Mouse (Mus musculus): Measurements from ENCODE around the gene Cd5. TPM values are rescaled to one million over a fixed set of nuclear protein-coding genes. Genes with fewer than 3 reads are reported as not detected.

Gene Cd5
- polyA plus RNA-seq, 1 experiment from 2014 or later = not detected

DNA sequence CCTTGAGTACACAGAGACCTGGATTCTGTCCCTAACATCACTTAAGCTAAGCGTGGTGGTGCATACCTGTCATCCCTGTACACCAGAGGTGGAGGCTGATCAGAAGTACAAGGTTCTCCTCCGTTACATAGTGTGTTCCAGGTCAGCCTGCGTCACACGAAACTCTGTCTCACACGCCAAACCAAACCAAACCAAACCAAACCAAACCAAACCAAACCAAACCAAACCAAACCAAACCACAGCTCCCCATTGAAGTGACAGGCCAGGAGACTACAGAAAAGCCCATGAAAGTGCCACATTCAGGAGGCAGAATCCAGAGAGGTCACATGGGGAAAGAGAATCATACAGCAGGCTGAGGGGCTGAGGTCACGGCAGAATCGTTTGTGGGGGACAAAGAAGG lies 33.2 kb upstream of the Cd5 start:
- Histone ChIP-seq H3K9ac (no peak overlapping the region), H3K27ac (no peak overlapping the region), H3K36me3 (no peaks in the 10 kb centered on the region), H3K4me2 (no peak overlapping the region), H3K4me1 (replicated peaks) (no peaks in the 10 kb centered on the region), H3K27me3 (no peaks in the 10 kb centered on the region), H3K9me3 (replicated peaks) (no peaks in the 10 kb centered on the region), H3K4me3 (replicated peaks) (no peak overlapping the region)
- DNase-seq (no peak), ATAC-seq (ENCODE audit: low read depth) (no peak)
- WGBS (ENCODE audit: insufficient replicate concordance) = 69% methylated on average over 7 of the region's 7 CpGs

DNA sequence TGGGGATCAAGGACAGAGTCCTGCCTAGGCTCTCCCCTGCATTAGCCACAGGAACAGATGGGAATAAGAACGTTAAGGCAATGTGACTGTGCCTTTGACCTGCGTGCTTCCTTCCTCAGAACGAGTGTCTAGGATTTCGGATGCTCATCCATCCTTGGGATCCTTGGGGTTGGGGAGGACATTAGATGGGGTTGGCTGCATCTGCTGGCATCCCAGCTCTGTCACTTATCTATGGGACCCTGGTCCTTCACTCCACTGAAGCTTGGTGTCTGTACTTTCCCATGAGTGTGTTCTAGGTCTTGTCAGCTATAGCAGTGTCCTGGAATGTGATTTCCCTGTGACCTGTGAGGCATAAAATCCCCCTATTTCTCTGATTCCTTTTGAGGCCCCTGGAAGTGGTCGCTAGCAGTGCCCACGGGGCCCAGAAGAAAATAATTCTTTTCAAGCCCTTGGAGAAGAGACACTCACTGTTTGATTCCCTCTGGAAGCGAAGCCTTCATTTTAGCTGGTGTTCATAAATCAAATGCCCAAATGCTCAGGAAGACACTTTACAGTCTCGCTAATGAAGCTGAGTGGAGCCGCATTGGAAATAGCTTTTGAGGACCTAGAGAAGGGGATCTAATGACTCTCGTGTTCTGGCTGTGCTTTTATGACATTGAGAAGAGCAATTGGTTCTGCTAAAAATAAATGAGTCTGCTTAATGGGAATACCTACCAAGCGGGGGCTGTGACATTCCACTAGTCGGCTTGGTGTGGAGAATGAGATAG lies 30.8 kb upstream of the Cd5 start:
- Histone ChIP-seq H3K36me3 (no peaks in the 10 kb centered on the region), H3K9me3 (replicated peaks) (no peaks in the 10 kb centered on the region), H3K9ac (no peak overlapping the region), H3K4me1 (replicated peaks) (no peaks in the 10 kb centered on the region), H3K4me2 (no peak overlapping the region), H3K27me3 (no peaks in the 10 kb centered on the region), H3K4me3 (replicated peaks) (no peak overlapping the region), H3K27ac (no peak overlapping the region)
- no peak for ATAC-seq (ENCODE audit: low read depth)
- WGBS (ENCODE audit: insufficient replicate concordance) = 55% methylated on average over 12 of the region's 12 CpGs
- DNase-seq = no peak

DNA sequence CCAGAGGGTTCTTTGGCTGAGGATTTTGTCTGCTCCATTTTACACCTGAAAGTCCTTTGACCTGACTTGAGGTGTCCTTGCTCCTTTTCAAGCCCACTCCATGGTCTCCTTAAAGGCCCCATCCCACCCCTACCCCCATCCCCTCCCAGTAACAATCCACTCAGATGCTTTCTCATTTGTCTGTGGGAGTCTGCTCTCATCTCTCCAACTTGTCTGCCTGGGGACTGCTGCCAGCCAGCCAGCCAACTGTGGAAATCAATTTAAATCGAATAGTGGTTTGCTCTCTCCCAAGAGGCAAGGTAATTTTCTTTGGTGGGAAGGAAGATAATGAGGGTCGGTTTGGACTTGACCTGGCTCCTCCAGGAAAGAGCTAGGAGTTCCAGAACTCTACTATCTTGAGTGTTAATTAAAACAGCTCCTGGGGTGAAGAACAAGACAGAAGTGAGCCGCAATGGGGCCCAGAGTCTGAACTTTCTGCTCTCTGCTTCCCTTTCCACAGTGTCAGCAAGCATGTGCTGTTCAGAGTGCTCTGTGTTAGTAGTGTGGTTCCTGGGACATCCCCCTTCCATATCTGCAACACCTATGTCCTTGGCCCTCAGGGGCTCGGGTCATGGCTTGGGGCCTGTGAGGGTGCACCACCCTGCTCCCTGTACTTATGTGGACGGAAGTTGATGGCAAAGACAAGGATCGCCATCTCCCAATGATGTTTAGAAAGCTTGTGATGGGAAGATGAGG lies 30.1 kb upstream of the Cd5 start:
- no peak overlapping the region for H3K9ac ChIP-seq
- no peak for ATAC-seq (ENCODE audit: low read depth)
- H3K9me3 ChIP-seq (replicated peaks) = no peaks in the 10 kb centered on the region
- H3K4me3 ChIP-seq (replicated peaks) = no peak overlapping the region
- H3K36me3 ChIP-seq = no peaks in the 10 kb centered on the region
- H3K4me1 ChIP-seq (replicated peaks) = no peaks in the 10 kb centered on the region
- H3K27ac ChIP-seq = no peak overlapping the region
- DNase-seq = no peak
- H3K27me3 ChIP-seq = no peaks in the 10 kb centered on the region
- no peak overlapping the region for H3K4me2 ChIP-seq
- 53% methylated on average over 6 of the region's 6 CpGs for WGBS (ENCODE audit: insufficient replicate concordance)

DNA sequence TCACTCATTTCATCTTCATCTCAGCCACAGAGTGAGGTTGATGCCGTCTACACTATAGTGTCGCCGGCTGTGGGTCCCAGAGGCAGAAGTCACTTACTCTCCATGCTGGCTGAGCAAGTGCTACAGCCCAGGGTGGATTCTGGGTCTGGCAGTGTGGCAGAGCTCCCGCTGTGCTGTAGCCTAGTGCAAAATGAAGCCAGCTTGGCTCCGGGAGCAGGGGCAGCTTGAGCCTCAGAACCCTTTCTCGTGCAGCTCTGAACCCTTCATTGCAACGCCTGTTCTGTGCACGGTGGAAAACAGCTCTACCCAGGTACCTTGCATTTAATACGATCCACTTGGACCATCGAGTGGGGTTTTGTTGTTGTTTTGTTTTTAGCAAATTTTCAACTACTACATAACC lies 28.8 kb upstream of the Cd5 start:
- Histone ChIP-seq H3K27me3 (no peaks in the 10 kb centered on the region), H3K4me1 (replicated peaks) (no peaks in the 10 kb centered on the region), H3K4me2 (no peak overlapping the region), H3K4me3 (replicated peaks) (no peak overlapping the region), H3K9ac (no peak overlapping the region), H3K9me3 (replicated peaks) (no peaks in the 10 kb centered on the region), H3K36me3 (no peaks in the 10 kb centered on the region), H3K27ac (no peak overlapping the region)
- no peak for DNase-seq
- no peak for ATAC-seq (ENCODE audit: low read depth)
- 70% methylated on average over 10 of the region's 10 CpGs for WGBS (ENCODE audit: insufficient replicate concordance)

DNA sequence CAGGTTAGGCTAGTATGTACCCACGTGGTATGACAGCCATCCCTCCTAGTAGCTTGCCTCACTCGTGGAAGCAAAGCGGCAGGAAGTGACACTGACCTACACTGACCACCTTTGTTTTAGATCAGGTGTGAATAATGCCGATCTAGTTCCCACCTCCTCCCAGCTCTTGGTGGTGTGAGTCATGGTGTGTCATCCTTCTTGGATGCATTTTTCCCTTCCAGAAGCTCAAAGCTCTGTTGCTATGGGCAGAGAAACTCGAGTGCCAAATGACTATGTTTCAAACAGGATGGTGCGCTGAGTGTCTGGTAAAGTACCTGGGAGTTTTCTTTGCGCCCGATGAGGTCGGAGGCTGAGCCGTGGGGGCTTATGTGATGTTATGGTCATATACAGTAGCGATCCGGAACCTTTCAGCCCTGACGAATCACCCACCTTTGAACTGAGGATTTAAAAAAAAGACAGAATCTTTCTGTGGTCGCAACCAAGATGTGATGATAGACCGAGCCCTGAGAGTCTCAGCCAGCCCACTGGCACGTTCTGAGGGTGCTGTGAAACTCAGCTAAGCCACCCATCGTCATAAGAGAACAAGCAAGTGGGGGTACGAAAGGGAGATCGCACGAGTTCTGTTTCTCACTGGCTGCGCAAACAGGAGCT lies 24.7 kb upstream of the Cd5 start:
- Histone ChIP-seq H3K27me3 (no peaks in the 10 kb centered on the region), H3K27ac (no peak overlapping the region), H3K4me2 (no peak overlapping the region), H3K4me3 (replicated peaks) (no peak overlapping the region), H3K9me3 (replicated peaks) (no peaks in the 10 kb centered on the region), H3K36me3 (no peaks in the 10 kb centered on the region), H3K9ac (no peak overlapping the region), H3K4me1 (replicated peaks) (no peaks in the 10 kb centered on the region)
- WGBS (ENCODE audit: insufficient replicate concordance) = 65% methylated on average over 21 of the region's 21 CpGs
- DNase-seq = no peak
- ATAC-seq (ENCODE audit: low read depth) = no peak

DNA sequence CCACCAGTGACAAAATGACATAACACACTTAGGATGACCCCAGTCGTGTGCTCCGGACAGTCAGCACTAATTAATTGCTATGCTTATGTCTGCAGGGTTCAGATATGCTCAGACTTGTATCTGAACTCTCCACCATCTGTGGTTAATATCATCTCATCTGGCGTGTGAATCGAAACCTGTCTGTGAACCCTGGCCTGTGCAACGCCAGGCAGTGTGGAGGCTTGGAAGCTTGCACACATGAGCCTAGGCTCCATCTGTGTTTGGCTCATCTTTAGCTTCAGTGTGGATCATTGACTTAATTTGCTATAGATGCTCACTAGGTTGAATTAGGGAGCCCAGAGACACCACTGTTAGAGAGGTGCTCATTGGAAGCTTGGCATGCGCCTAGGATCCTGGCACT lies 23.7 kb upstream of the Cd5 start:
- 59% methylated on average over 6 of the region's 6 CpGs for WGBS (ENCODE audit: insufficient replicate concordance)
- H3K4me3 ChIP-seq (replicated peaks) = no peak overlapping the region
- H3K36me3 ChIP-seq = no peaks in the 10 kb centered on the region
- no peak overlapping the region for H3K27ac ChIP-seq
- H3K27me3 ChIP-seq = no peaks in the 10 kb centered on the region
- H3K4me2 ChIP-seq = no peak overlapping the region
- H3K4me1 ChIP-seq (replicated peaks) = no peaks in the 10 kb centered on the region
- DNase-seq = no peak
- ATAC-seq (ENCODE audit: low read depth) = no peak
- no peaks in the 10 kb centered on the region for H3K9me3 ChIP-seq (replicated peaks)
- no peak overlapping the region for H3K9ac ChIP-seq

DNA sequence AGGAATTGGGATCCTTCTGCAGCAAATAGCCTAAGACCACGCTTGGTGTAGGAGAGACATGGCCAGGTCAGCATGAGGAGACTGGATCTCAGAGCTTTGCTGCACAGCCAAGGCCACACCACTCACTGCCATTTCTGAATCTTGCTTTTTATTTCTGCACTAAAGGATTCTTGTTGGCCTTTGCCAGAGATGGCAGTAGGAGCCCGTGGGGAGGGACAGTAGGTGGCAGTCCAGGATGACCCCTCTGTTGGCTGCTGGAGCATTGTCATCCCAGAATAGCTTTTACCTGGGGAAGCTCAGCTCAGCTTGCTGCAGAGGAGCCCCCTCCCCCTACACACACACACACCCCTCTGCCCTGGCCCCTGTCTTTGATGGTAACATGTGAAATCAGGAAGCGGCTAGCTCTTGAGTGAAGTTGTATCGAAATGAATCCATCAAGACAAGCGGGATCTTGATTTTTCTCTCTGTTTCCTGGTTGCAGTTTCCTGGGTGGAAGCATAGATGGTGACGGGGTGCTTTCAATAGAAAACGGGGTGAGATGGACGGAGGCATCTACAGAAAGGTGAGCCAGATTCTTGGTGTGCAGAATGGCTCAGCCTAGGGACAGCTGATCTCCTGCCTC lies 23.1 kb upstream of the Cd5 start:
- DNase-seq (no peak), ATAC-seq (ENCODE audit: low read depth) (no peak)
- H3K4me3 ChIP-seq (replicated peaks) = no peak overlapping the region
- no peaks in the 10 kb centered on the region for H3K4me1 ChIP-seq (replicated peaks)
- H3K36me3 ChIP-seq = no peaks in the 10 kb centered on the region
- no peak overlapping the region for H3K9ac ChIP-seq
- H3K27ac ChIP-seq = no peak overlapping the region
- WGBS (ENCODE audit: insufficient replicate concordance) = 60% methylated on average over 8 of the region's 8 CpGs
- H3K27me3 ChIP-seq = no peaks in the 10 kb centered on the region
- no peak overlapping the region for H3K4me2 ChIP-seq
- no peaks in the 10 kb centered on the region for H3K9me3 ChIP-seq (replicated peaks)

DNA sequence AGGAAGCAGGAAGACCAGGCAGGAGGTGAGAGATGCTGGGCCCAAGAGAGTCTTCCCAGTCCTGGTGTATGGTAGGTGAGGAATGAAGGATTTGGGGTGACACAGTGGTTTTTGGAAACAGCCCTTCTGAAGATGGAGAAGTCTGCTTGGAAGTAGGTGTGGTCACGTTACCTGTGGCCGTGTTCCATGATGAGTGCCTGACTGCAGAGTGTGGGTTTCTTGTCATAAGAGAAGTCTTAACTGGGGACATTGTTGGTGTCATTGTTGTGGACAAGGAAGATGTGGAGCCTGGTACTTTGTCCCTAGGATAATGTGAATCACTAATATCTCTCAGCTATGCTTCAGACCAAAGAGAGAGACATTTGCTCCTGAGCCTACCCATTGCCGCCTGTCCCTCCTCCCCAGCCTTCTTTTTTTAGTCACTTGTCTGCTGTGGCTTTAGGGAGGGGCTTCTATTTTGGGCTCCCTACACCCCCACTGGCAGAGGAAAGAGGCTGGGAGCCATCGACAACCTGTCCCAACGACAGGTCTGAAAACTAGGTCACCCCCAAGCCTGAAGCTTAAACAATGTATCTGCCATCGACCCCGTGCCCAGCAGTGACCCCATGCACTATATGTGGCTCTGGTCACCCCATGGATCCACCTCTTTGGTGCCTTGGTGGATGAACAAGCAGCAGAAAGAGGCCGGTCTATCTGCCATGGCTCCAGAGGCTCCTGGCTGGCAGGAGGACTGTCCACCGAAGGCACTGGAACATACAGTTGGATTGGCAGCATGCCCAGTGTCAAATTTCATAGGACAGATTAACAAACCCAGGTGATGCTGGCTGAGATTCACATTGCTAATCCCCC lies 21.4 kb upstream of the Cd5 start:
- H3K27me3 ChIP-seq = no peaks in the 10 kb centered on the region
- DNase-seq (no peak), ATAC-seq (ENCODE audit: low read depth) (no peak)
- no peaks in the 10 kb centered on the region for H3K9me3 ChIP-seq (replicated peaks)
- no peak overlapping the region for H3K27ac ChIP-seq
- no peaks in the 10 kb centered on the region for H3K36me3 ChIP-seq
- no peaks in the 10 kb centered on the region for H3K4me1 ChIP-seq (replicated peaks)
- no peak overlapping the region for H3K4me3 ChIP-seq (replicated peaks)
- WGBS (ENCODE audit: insufficient replicate concordance) = 52% methylated on average over 9 of the region's 9 CpGs
- no peak overlapping the region for H3K4me2 ChIP-seq
- no peak overlapping the region for H3K9ac ChIP-seq

DNA sequence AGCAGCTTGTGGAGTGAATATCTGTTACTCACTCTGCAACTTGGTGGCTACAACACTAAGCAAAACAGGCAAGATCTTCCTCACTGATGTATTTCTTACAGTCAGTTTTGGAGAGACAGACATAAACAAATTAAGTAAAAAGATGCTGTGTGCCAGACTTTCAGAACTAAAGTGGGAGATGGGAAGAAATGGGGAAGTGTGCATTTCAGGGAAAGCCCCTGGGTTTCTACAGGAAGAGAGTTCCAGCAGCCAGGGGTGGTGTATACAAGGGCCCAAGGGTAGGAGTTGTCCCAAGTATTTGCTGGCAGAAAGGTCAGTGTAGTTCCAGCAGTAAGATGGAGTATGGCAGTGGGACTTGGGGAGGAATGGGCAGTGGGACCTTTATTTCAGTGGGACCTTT lies 20.7 kb upstream of the Cd5 start:
- H3K27ac ChIP-seq = no peak overlapping the region
- H3K4me3 ChIP-seq (replicated peaks) = no peak overlapping the region
- no peaks in the 10 kb centered on the region for H3K4me1 ChIP-seq (replicated peaks)
- no peaks in the 10 kb centered on the region for H3K9me3 ChIP-seq (replicated peaks)
- no peak for DNase-seq
- no peaks in the 10 kb centered on the region for H3K27me3 ChIP-seq
- no peak overlapping the region for H3K4me2 ChIP-seq
- no peaks in the 10 kb centered on the region for H3K36me3 ChIP-seq
- no peak overlapping the region for H3K9ac ChIP-seq
- ATAC-seq (ENCODE audit: low read depth) = no peak

DNA sequence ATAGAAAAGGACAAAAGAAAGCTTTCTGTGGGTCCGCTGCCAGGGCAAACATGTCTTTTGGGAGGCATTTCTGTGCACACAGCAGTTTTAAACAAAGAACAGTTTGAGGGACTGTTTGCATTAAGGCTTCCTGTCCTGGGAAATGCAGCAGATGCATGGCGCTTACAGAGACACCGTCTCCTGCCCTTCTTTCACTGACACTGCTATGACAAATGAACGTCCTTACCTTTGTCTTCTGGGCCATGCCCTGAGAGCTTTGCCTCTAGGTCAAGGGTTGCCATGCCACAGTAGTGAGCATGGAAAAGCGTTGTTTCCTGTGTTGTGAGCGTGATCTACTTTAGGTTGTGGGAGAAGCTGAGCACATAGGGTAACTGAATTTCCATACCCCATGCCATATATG lies 19.9 kb upstream of the Cd5 start:
- H3K9me3 ChIP-seq (replicated peaks) = no peaks in the 10 kb centered on the region
- DNase-seq = no peak
- WGBS (ENCODE audit: insufficient replicate concordance) = 47% methylated on average over 6 of the region's 6 CpGs
- no peaks in the 10 kb centered on the region for H3K27me3 ChIP-seq
- no peak overlapping the region for H3K4me3 ChIP-seq (replicated peaks)
- ATAC-seq (ENCODE audit: low read depth) = no peak
- H3K4me1 ChIP-seq (replicated peaks) = no peaks in the 10 kb centered on the region
- H3K27ac ChIP-seq = no peak overlapping the region
- H3K9ac ChIP-seq = no peak overlapping the region
- no peaks in the 10 kb centered on the region for H3K36me3 ChIP-seq
- no peak overlapping the region for H3K4me2 ChIP-seq

DNA sequence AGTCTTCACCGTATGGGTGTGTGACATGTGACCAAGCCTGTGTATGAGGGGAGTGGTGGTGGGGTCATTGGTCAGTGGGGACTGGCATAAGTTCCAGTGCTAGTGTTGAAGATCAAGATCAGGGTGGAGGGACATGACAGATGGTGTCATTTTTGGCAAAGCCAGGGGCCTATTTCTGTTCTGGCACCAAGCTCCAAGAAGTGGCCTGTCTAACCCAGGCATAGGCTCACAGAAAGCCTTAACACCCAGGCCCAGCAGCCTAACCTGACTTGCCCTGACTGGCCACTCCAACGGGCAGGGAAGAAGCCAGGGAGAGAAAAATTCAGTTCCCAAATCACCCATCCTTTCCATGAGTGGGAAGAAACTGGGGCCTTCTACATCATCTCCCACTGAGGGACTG lies 18.7 kb upstream of the Cd5 start:
- DNase-seq = no peak
- WGBS (ENCODE audit: insufficient replicate concordance) = 57% methylated on average over 2 of the region's 2 CpGs

More for the DNA sequence above, 18.7 kb upstream of the Cd5 start:
- no peak overlapping the region for H3K4me3 ChIP-seq (replicated peaks)
- H3K9me3 ChIP-seq (replicated peaks) = no peaks in the 10 kb centered on the region
- no peak overlapping the region for H3K4me2 ChIP-seq
- no peaks in the 10 kb centered on the region for H3K27me3 ChIP-seq
- no peak overlapping the region for H3K9ac ChIP-seq
- H3K4me1 ChIP-seq (replicated peaks) = no peaks in the 10 kb centered on the region
- no peak overlapping the region for H3K27ac ChIP-seq
- no peaks in the 10 kb centered on the region for H3K36me3 ChIP-seq
- no peak for ATAC-seq (ENCODE audit: low read depth)
